Mouse (Mus musculus): ENCODE results near the gene Zdhhc18.

DNA sequence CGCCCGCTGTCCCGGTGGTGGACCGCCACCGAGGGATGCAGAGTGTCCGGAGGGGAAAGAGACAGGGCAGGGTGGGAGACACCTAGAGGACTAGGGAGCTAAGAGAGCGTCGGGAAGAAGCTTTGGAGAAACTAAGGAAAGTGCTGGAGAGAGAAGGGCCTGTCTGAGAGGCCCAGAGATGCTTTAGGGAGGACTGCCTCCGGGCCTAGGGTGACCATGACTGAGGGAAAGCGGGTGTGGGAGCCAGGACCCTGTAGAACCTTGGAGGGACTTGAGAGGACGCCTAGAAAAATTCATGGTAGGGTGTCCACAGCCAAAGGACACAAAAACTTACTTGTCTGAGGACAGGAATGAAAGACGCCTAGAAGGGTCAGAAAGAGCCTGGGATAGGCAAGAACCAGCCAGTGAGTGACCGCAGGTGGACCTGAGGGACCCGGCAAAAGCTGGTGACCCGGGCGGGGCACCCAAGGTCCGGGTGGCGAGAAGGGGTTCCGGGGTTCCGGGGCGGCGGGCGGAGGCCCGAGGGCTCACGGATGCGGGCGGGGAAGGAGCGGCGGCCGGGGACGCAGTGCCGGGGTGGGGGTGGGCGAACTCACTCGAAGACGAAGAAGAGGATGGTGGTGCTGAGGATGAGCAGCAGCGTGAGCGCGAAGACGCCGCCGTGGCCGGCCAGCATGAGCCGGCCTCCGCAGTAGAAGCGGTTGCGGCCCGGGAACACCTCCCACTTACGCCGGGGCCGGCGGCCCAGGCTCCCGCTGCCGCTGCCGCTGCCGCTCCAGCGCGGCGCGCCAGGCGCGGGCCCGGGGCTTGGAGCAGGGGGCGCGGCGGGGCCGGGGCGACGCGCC lies 17.2 kb downstream of the Zdhhc18 start:
- TF ChIP-seq CTCF (IDR thresholded peaks at IDR 0.05) (0 out of 2 replicates have a peak, but pooled peaks have one; percentile 5), EP300 (IDR thresholded peaks at IDR 0.05) (no peak)
